Mouse (Mus musculus) olfactory bulb, adult 2 months (tissue): ENCODE measurements around the gene Lypd4.

ENCODE experiments used
- CTCF ChIP-seq: fragments of 200-500 bp; IDR thresholded peaks from 2 replicates; pipeline ENCODE4 v1.5.1; 2012; ENCODE audit warnings: low read depth, mild to moderate bottlenecking, low read length, moderate library complexity; ENCODE audit not compliant: insufficient read depth
- POLR2A ChIP-seq: fragments of 200-500 bp; IDR thresholded peaks from 2 replicates; pipeline ENCODE4 v1.6.1; 2012; ENCODE audit warnings: mild to moderate bottlenecking, low read depth, low read length, moderate library complexity; ENCODE audit not compliant: insufficient read depth

- no peak for TF ChIP-seq CTCF
- TF ChIP-seq POLR2A, result no peak
Observed at GRCm38 (mm10) chr7:24869080-24869479, 661 bp downstream of the Lypd4 start.
